ENCODE assay signal across 21 mouse cellular contexts in genomic region chr6:38072137-38072796, GRCm38 (mm10). TPM values are rescaled to one million over a fixed set of nuclear protein-coding genes. Genes with fewer than 3 reads are reported as not detected.
DNase-seq lines count a peak whose midpoint lies in the region; ATAC-seq and TF ChIP-seq lines count a peak whose summit lies in the region.
"Had no signal": no experiment of that assay in that cellular context is flagged by ENCODE, and none has a peak within 500 bp of the region (broad histone marks: within the 10 kb centered on the region; RNA-seq: fewer than 3 reads in every experiment).

No protein-coding gene starts in this region.

- no peak overlapping the region for H3K4me2 ChIP-seq in kidney, postnatal 0 days (ENCODE audit: low read length)
- H3K4me2 ChIP-seq in liver, embryonic 16.5 days (ENCODE audit: low read depth, low read length), result no peak overlapping the region
- H3K4me2 ChIP-seq: embryonic facial prominence, embryonic 13.5 days; forebrain, embryonic 13.5 days; limb, embryonic 13.5 days; neural tube, embryonic 15.5 days had no signal

- H3K9ac ChIP-seq in kidney, postnatal 0 days (ENCODE audit: low read depth, low read length), result no peak overlapping the region
- no peak overlapping the region for H3K9ac ChIP-seq in liver, embryonic 16.5 days (ENCODE audit: low read depth, low read length)
- H3K9ac ChIP-seq: embryonic facial prominence, embryonic 13.5 days; forebrain, embryonic 13.5 days; limb, embryonic 13.5 days; neural tube, embryonic 15.5 days had no signal

- intact Hi-C loops in heart, postnatal 10 days (cut with DNase I), result loop anchor here (5.0 to 10.0 kb wide), 2 partner anchors 60 to 707 kb away; no protein-coding TSS in a partner anchor
- intact Hi-C loops in left cerebral cortex, adult 2 months (cut with DNase I), result no loop called here

- peak; percentile 96 for ATAC-seq in kidney, postnatal 0 days (replicated peaks; ENCODE audit: low FRiP score, low read depth)
- peak; percentile 39; the same call in 1 of the 2 replicates for ATAC-seq in liver, embryonic 16.5 days (ENCODE audit: low read depth)
- ATAC-seq: forebrain, embryonic 13.5 days had no signal

- peaks cover 3% of the 10 kb centered on the region; the same call in 1 of the 2 replicates for H3K4me1 ChIP-seq in kidney, postnatal 0 days (replicated peaks; ENCODE audit: insufficient read depth, low read length)
- peaks cover 12% of the 10 kb centered on the region for H3K4me1 ChIP-seq in liver, embryonic 16.5 days (ENCODE audit: control insufficient read depth, low read depth, low read length)
- H3K4me1 ChIP-seq: embryonic facial prominence, embryonic 13.5 days; forebrain, embryonic 13.5 days; limb, embryonic 13.5 days; neural tube, embryonic 15.5 days had no signal

- H3K4me3 ChIP-seq in kidney, postnatal 0 days (replicated peaks; ENCODE audit: low read depth, low read length), result no peak overlapping the region
- H3K4me3 ChIP-seq in liver, embryonic 16.5 days (ENCODE audit: low read depth, low read length), result no peak overlapping the region
- no peak overlapping the region for H3K4me3 ChIP-seq in left cerebral cortex, adult 2 months
- H3K4me3 ChIP-seq: embryonic facial prominence, embryonic 13.5 days; forebrain, embryonic 13.5 days; limb, embryonic 13.5 days; neural tube, embryonic 15.5 days had no signal

- H3K27ac ChIP-seq in kidney, postnatal 0 days, result peak overlapping the region; percentile 82
- no peak overlapping the region for H3K27ac ChIP-seq in liver, embryonic 16.5 days (ENCODE audit: low read length)
- H3K27ac ChIP-seq in left cerebral cortex, adult 2 months, result no peak overlapping the region
- H3K27ac ChIP-seq: embryonic facial prominence, embryonic 13.5 days; forebrain, embryonic 13.5 days; limb, embryonic 13.5 days; neural tube, embryonic 15.5 days had no signal

- WGBS in kidney, postnatal 0 days, result 48% methylated on average over 5 of the region's 5 CpGs
- 34% methylated on average over 5 of the region's 5 CpGs for WGBS in liver, embryonic 16.5 days (ENCODE audit: insufficient replicate concordance)

- DNase-seq in heart, postnatal 10 days, result peak; percentile 14 to 19
- DNase-seq in heart, adult 9 months (ENCODE audit: low spot score in 2 of 2), result no peak
- DNase-seq in brain, adult 2 months (ENCODE audit: low read depth, low spot score), result peak; percentile 6
- peak; percentile 50 for DNase-seq in kidney, postnatal 0 days (ENCODE audit: low spot score)
- DNase-seq in left cerebral cortex, adult 2 months (ENCODE audit: extremely low spot score in 1 of 2, low spot score in 2 of 2), result no peak
- no peak for DNase-seq in urinary bladder, postnatal 36 days (ENCODE audit: low spot score in 2 of 2)
- DNase-seq in B cell, adult 2 months, result no peak
- DNase-seq: cerebellum, postnatal 14 days; gastrocnemius, postnatal 14 days; lung, postnatal 4 days; right cerebral cortex, postnatal 14 days had no signal

- no peaks in the 10 kb centered on the region for H3K36me3 ChIP-seq in kidney, postnatal 0 days (ENCODE audit: insufficient read depth, low read length)
- no peaks in the 10 kb centered on the region for H3K36me3 ChIP-seq in liver, embryonic 16.5 days (ENCODE audit: control insufficient read depth, insufficient read depth)
- H3K36me3 ChIP-seq: embryonic facial prominence, embryonic 13.5 days; limb, embryonic 13.5 days; neural tube, embryonic 15.5 days had no signal

- no peak for TF ChIP-seq CTCF in kidney, postnatal 0 days (IDR thresholded peaks at IDR 0.05; ENCODE audit: low read depth)
- no peak for TF ChIP-seq CTCF in left cerebral cortex, adult 2 months (IDR thresholded peaks at IDR 0.05)

- no peaks in the 10 kb centered on the region for H3K27me3 ChIP-seq in kidney, postnatal 0 days (ENCODE audit: insufficient read depth, low read length)
- H3K27me3 ChIP-seq in liver, embryonic 16.5 days (ENCODE audit: control insufficient read depth, insufficient read depth, low read depth, low read length), result no peaks in the 10 kb centered on the region
- H3K27me3 ChIP-seq: embryonic facial prominence, embryonic 13.5 days; forebrain, embryonic 13.5 days; limb, embryonic 13.5 days; neural tube, embryonic 15.5 days had no signal

- no peaks in the 10 kb centered on the region for H3K9me3 ChIP-seq in kidney, postnatal 0 days (replicated peaks; ENCODE audit: low read length)
- H3K9me3 ChIP-seq in liver, embryonic 16.5 days (replicated peaks; ENCODE audit: control insufficient read depth, low read length), result no peaks in the 10 kb centered on the region
- H3K9me3 ChIP-seq: embryonic facial prominence, embryonic 13.5 days; forebrain, embryonic 13.5 days; neural tube, embryonic 15.5 days had no signal

RNA-seq across cellular contexts. Expression of gene Svopl, which starts 25.5 kb away (rescaled TPM):
- total RNA-seq in heart, postnatal 10 days (2021), result 1 to 10 TPM in 1 of 2 experiments, under 1 TPM in 1; 0.57 to 1.1 TPM
- polyA plus RNA-seq in kidney, postnatal 0 days (2015; fragmentation: Nextera tagmentation; extraction: Ambion mirVana), result 16.8 and 18.0 TPM in 2 replicates
- 0.05 TPM in 2 replicates for polyA plus RNA-seq in liver, embryonic 16.5 days (2015; fragmentation: Nextera tagmentation; extraction: Ambion mirVana)
- total RNA-seq in left cerebral cortex, adult 2 months (2021), result under 1 TPM in 1 of 2 experiments, not detected in 1; 0.14 TPM
- total RNA-seq: MEL had no signal

RNA-seq across cellular contexts. Expression of gene Tmem213, which starts 36.8 kb away (rescaled TPM):
- not detected for total RNA-seq in heart, postnatal 10 days (2021)
- 198 and 199 TPM in 2 replicates for polyA plus RNA-seq in kidney, postnatal 0 days (2015; fragmentation: Nextera tagmentation; extraction: Ambion mirVana)
- not detected in 2 replicates for polyA plus RNA-seq in liver, embryonic 16.5 days (2015; fragmentation: Nextera tagmentation; extraction: Ambion mirVana)
- total RNA-seq in left cerebral cortex, adult 2 months (2021), result not detected
- total RNA-seq: adrenal gland, adult 18-20 months; gastrocnemius, postnatal 14 days; layer of hippocampus, postnatal 14 days; MEL had no signal
- polyA plus RNA-seq: C2C12; forebrain, embryonic 13.5 days; heart, embryonic 14.5 days; neural tube, embryonic 15.5 days had no signal

RNA-seq across cellular contexts. Expression of gene Atp6v0a4, which starts 52.1 kb away (rescaled TPM):
- 1 to 10 TPM; 3.5 to 5.1 TPM for total RNA-seq in heart, postnatal 10 days (2021)
- polyA plus RNA-seq in kidney, postnatal 0 days (2015; fragmentation: Nextera tagmentation; extraction: Ambion mirVana), result 37.9 and 45.2 TPM in 2 replicates
- polyA plus RNA-seq in liver, embryonic 16.5 days (2015; fragmentation: Nextera tagmentation; extraction: Ambion mirVana), result 0.13 and 0.67 TPM in 2 replicates
- 1 to 10 TPM; 2.0 to 2.3 TPM for total RNA-seq in left cerebral cortex, adult 2 months (2021)

Comparison
In these comparisons a context has a peak if more than half of its experiments do, and no peak if none do; other contexts are left out.
1. DNase-seq: peak in heart, postnatal 10 days (2 of 2), brain, adult 2 months (single experiment) and kidney, postnatal 0 days (single experiment); none in heart, adult 9 months (0 of 2), left cerebral cortex, adult 2 months (0 of 2), urinary bladder, postnatal 36 days (0 of 2) and B cell, adult 2 months (0 of 2).